Mouse (Mus musculus): ENCODE data around the gene Plscr3. TPM values are rescaled to one million over a fixed set of nuclear protein-coding genes. Genes with fewer than 3 reads are reported as not detected.

Gene Plscr3
- polyA plus RNA-seq, 1 experiment, result 35.3 TPM

- TF ChIP-seq POLR2A (IDR thresholded peaks at IDR 0.05; ENCODE audit: extremely low read depth, insufficient read depth, low read length) (no peak), CTCF (IDR thresholded peaks at IDR 0.05; ENCODE audit: extremely low read depth, insufficient read depth, low read length) (no peak)
- H3K4me1 ChIP-seq (ENCODE audit: control insufficient read depth, insufficient read depth, low read length), result no peaks in the 10 kb centered on the region
- no peak overlapping the region for H3K4me3 ChIP-seq (ENCODE audit: insufficient read depth, low read length)
- no peak overlapping the region for H3K27ac ChIP-seq (ENCODE audit: insufficient read depth, low read length)
These were observed 26.3 kb downstream of the Plscr3 start for GRCm38 (mm10) chr11:69872451-69872850.

DNA sequence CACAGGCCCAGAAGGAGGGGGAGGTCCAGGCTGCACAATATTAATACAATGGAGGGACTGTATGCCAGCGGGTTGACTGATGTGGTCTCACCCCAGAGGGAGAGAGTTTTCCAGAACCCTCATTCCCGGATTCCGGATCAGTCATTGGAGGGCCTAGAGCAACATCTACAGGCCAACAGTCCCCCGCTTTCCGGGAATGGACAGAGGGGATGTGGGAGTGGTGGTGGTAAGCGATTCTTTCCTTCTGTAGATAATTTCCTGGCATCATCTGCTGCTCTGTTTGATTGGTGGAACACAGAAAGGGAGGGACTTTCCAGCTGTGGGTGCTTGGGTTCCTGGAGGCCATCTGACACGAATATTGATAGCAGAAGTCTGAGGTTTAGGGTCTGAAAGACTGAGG lies 30.0 kb downstream of the Plscr3 start:
- Histone ChIP-seq H3K4me1 (ENCODE audit: control insufficient read depth, insufficient read depth, low read length) (no peaks in the 10 kb centered on the region), H3K27ac (ENCODE audit: insufficient read depth, low read length) (no peak overlapping the region), H3K4me3 (ENCODE audit: insufficient read depth, low read length) (no peak overlapping the region)
- TF ChIP-seq CTCF (IDR thresholded peaks at IDR 0.05; ENCODE audit: extremely low read depth, insufficient read depth, low read length), result no peak
- no peak for TF ChIP-seq POLR2A (IDR thresholded peaks at IDR 0.05; ENCODE audit: extremely low read depth, insufficient read depth, low read length)

DNA sequence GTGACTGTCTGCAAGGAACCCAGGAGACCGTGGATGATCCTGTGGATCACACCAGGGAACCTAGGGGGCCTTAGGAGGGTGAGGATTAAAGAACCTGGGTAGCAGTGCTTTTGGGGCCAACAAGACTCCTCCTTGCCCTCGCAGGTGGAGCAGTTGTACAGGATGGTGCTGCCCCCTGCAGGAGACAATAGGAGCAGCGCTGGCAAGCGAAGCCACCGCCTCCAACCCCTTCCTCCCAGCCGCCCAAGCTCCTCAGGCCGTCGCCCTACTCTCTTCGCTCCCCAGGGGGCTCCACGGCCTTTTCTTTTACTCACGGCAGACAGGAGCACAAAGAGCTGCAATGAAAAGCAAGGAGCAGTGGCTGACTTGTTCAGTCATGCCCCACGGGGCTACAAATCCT lies 30.7 kb downstream of the Plscr3 start:
- no peak overlapping the region for H3K27ac ChIP-seq (ENCODE audit: insufficient read depth, low read length)
- H3K4me1 ChIP-seq (ENCODE audit: control insufficient read depth, insufficient read depth, low read length), result no peaks in the 10 kb centered on the region
- peak; percentile 71 for TF ChIP-seq CTCF (IDR thresholded peaks at IDR 0.05; ENCODE audit: extremely low read depth, insufficient read depth, low read length)
- TF ChIP-seq POLR2A (IDR thresholded peaks at IDR 0.05; ENCODE audit: extremely low read depth, insufficient read depth, low read length), result no peak
- no peak overlapping the region for H3K4me3 ChIP-seq (ENCODE audit: insufficient read depth, low read length)

GRCm38 (mm10) chr11:69877878-69878277 lies 31.7 kb downstream of the Plscr3 start, which contains the start of gene Tmem95:
Gene Tmem95 (minus strand): TSS chr11:69878018.
- Histone ChIP-seq H3K4me3 (ENCODE audit: insufficient read depth, low read length) (no peak within 1 kb of the TSS), H3K27ac (ENCODE audit: insufficient read depth, low read length) (no peak within 1 kb of the TSS)

GRCm38 (mm10) chr11:69878399-69878798 lies 32.2 kb downstream of the Plscr3 start:
- Histone ChIP-seq H3K4me1 (ENCODE audit: control insufficient read depth, insufficient read depth, low read length) (no peaks in the 10 kb centered on the region), H3K27ac (ENCODE audit: insufficient read depth, low read length) (no peak overlapping the region), H3K4me3 (ENCODE audit: insufficient read depth, low read length) (no peak overlapping the region)
- TF ChIP-seq POLR2A (IDR thresholded peaks at IDR 0.05; ENCODE audit: extremely low read depth, insufficient read depth, low read length), result no peak
- TF ChIP-seq CTCF (IDR thresholded peaks at IDR 0.05; ENCODE audit: extremely low read depth, insufficient read depth, low read length), result no peak

More at GRCm38 (mm10) chr11:69877878-69878277, 31.7 kb downstream of the Plscr3 start, which contains the start of gene Tmem95:
- no peak for TF ChIP-seq CTCF (IDR thresholded peaks at IDR 0.05; ENCODE audit: extremely low read depth, insufficient read depth, low read length)
- no peak for TF ChIP-seq POLR2A (IDR thresholded peaks at IDR 0.05; ENCODE audit: extremely low read depth, insufficient read depth, low read length)
- H3K4me1 ChIP-seq (ENCODE audit: control insufficient read depth, insufficient read depth, low read length), result no peaks in the 10 kb centered on the region

GRCm38 (mm10) chr11:69878952-69879351 lies 32.8 kb downstream of the Plscr3 start:
- H3K4me3 ChIP-seq (ENCODE audit: insufficient read depth, low read length), result no peak overlapping the region
- H3K27ac ChIP-seq (ENCODE audit: insufficient read depth, low read length), result no peak overlapping the region
- TF ChIP-seq CTCF (IDR thresholded peaks at IDR 0.05; ENCODE audit: extremely low read depth, insufficient read depth, low read length), result no peak
- no peaks in the 10 kb centered on the region for H3K4me1 ChIP-seq (ENCODE audit: control insufficient read depth, insufficient read depth, low read length)

DNA sequence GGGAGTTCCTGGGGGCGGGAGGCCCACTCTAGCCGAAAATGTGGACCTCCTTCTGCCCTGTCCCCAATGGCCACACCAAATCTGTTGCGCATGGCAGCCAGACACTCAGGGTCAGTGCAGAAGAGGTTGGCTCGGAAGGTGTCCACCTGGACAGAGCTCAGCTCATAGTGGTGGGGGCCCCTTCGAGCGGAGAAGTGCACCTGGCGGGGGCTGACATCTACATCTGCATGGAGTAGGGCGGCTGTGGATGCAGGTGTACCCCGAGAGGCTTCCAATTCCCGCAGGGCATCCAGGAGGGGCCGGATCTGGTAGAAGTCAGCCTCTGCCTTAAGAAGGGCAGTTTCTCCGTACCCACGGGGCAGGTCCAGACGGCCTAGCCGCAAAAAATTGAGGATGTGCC lies 33.5 kb downstream of the Plscr3 start:
- H3K4me3 ChIP-seq (ENCODE audit: insufficient read depth, low read length), result no peak overlapping the region
- H3K27ac ChIP-seq (ENCODE audit: insufficient read depth, low read length), result no peak overlapping the region

GRCm38 (mm10) chr11:69880506-69880852 lies 34.3 kb downstream of the Plscr3 start:
- no peaks in the 10 kb centered on the region for H3K4me1 ChIP-seq (ENCODE audit: control insufficient read depth, insufficient read depth, low read length)
- no peak for TF ChIP-seq POLR2A (IDR thresholded peaks at IDR 0.05; ENCODE audit: extremely low read depth, insufficient read depth, low read length)
- TF ChIP-seq CTCF (IDR thresholded peaks at IDR 0.05; ENCODE audit: extremely low read depth, insufficient read depth, low read length), result peak; percentile 57
- peak overlapping the region; percentile 33 for H3K4me3 ChIP-seq (ENCODE audit: insufficient read depth, low read length)
- H3K27ac ChIP-seq (ENCODE audit: insufficient read depth, low read length), result peak overlapping the region; percentile 51; the same call in 1 of the 2 replicates

More for the DNA sequence above, 33.5 kb downstream of the Plscr3 start:
- TF ChIP-seq CTCF (IDR thresholded peaks at IDR 0.05; ENCODE audit: extremely low read depth, insufficient read depth, low read length) (no peak), POLR2A (IDR thresholded peaks at IDR 0.05; ENCODE audit: extremely low read depth, insufficient read depth, low read length) (no peak)
- H3K4me1 ChIP-seq (ENCODE audit: control insufficient read depth, insufficient read depth, low read length), result no peaks in the 10 kb centered on the region

DNA sequence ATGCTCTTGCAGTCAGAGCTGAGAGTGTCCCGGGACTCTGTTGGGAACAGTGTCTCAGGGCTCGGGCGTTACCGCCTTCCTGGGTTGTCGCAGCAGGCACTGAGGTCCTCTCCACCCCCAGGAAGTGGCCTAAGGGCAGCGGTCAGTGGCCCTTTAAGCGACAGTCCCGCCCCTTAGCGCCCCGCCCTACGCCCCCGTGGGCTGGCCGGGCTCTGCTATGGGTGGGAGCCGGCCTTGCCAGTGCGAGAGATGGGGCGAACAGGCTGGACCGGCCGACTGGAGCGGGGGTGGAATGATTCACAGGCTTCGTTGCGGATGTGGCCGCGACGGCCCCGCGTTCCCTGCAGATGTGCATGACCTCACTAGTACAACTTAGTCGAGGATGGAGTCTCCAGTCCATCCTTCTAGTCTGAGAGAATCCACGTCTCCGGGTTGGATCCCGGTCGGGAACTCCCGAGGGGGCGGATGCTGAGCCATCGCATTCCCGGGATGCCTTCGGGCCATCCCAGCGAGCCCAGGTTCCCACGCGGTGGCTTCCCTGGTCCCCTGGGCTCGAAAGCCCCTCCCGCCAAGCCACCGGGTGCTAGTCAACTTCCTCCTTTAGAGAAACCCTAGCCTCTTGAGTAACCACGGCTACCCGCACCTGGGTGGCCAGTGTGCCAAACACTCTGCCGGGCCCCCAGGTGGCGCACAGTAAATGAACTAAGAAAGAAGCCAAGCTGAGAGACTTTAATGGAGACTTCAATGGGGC lies 34.9 kb downstream of the Plscr3 start, which contains the start of gene Kctd11:
TSS of gene Kctd11 (minus strand) at position 554 of the 751 bp plus-strand sequence.
- Histone ChIP-seq H3K4me3 (ENCODE audit: insufficient read depth, low read length) (peak within 1 kb of the TSS; percentile 33), H3K4me1 (ENCODE audit: control insufficient read depth, insufficient read depth, low read length) (no peaks in the 10 kb centered on the region), H3K27ac (ENCODE audit: insufficient read depth, low read length) (peak within 1 kb of the TSS; percentile 51)
- TF ChIP-seq POLR2A (IDR thresholded peaks at IDR 0.05; ENCODE audit: extremely low read depth, insufficient read depth, low read length) (peak; percentile 70), CTCF (IDR thresholded peaks at IDR 0.05; ENCODE audit: extremely low read depth, insufficient read depth, low read length) (no peak)

All from cortical plate, adult 2 months (tissue).